Mouse (Mus musculus): Measurements from ENCODE around the gene Cend1.

The Cend1 gene

GRCm38 (mm10) chr7:141442199-141442598 lies 12.9 kb upstream of the Cend1 start:
- no peak for DNase-seq

DNA sequence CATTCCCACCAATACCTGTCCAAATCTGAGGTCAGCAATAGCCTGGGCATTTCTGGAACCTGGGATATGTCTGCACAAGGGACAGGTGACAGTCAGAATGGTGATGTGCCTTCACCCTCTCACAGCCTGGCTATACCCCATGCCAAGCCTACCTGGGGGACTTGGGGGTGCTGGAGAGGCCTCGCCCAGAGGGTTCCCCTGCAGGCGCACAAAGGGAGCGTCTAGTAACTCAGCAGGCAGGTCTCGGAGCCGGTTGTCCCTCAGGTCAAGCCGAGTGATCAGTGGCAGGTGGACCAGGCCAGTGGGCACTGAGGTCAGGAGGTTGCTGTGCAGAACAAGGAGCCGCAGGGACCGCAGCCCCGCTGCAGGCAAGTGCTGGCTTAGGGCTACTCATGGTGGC lies 12.2 kb upstream of the Cend1 start:
- no peak for DNase-seq

DNA sequence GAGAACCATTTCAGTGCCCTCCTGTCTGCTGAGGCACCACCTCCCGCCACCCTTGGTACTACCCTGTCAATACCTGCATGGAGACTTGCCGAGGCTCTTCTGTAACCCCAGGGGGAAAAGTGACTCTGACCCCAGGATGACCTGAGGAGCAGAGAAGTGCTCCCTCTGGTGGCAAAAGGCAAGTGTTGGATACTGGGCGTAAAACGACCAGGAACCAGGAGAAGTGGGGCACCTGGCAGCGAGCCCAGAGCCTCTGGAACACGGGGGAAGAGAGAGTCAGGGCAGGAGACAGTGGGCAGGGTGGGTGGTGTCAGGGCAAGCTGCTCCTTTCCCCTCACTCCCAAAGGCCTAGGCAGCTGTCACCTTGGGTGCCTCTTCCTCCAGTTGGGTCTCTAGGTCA lies 11.3 kb upstream of the Cend1 start:
- DNase-seq, result peak; percentile 15 to 41

GRCm38 (mm10) chr7:141439811-141440210 lies 10.5 kb upstream of the Cend1 start:
- DNase-seq, result no peak

DNA sequence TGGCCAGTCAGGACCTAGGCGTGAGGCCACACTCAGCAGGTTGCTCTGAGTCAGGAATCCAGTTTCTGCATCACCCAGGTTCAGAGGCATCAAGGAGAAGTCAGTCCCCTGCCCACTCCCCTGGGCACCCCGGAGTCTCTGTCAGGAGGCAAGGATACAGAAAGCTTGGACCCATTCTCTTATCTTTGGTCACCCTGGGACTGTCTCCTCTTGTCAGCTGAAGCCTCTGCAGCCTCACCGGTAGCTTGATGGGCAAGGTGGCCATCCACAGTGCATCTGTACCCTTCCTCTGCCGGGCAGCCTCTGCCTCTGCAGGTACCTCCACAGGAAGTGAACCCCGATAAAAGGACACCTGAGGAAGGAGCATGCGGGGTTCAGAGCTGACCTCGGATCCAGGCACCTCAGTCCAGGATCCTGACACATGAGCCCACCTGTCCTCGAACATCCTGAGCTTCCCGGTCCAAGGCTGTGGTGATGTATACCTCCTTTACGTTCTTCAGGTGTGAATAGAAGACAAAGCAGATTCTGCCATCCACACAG lies 9.9 kb upstream of the Cend1 start:
- no peak for DNase-seq

DNA sequence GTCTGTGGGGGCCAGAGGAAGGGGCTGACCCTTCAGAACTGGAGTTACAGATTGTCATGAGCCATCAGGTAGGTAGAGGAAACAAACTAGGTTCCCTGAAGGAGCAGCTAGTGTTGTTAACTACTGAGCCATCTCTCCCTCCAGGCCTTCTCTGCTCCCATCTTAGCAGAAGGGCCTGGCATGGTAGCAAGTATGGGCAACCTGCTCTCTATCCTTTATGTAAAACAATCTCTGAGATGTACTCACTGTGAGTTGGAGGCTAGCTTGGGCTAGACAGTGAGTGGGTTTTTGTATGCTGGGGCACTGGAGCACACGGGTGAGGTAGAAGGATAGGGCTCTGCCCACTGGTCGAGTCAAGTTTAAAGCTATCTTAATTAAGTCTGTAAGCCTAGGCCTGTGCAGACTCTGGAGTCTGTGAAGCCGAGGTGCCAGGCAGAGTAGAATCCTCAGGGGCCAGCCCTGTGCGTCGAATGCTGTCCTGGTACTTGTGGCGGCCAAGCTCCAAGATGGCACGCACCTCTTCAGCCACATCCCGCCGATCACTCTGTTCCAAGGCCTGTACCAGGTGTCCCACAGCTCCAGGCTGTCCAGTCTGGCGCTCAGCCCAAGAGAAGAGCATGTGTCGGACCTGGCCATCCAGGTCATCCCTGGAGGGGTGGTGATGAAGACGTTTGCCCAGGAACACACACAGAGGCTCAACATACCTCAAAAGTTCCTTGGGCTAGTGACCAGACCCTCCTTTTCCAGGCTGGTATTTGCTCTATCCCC lies 9.1 kb upstream of the Cend1 start:
- no peak for DNase-seq

DNA sequence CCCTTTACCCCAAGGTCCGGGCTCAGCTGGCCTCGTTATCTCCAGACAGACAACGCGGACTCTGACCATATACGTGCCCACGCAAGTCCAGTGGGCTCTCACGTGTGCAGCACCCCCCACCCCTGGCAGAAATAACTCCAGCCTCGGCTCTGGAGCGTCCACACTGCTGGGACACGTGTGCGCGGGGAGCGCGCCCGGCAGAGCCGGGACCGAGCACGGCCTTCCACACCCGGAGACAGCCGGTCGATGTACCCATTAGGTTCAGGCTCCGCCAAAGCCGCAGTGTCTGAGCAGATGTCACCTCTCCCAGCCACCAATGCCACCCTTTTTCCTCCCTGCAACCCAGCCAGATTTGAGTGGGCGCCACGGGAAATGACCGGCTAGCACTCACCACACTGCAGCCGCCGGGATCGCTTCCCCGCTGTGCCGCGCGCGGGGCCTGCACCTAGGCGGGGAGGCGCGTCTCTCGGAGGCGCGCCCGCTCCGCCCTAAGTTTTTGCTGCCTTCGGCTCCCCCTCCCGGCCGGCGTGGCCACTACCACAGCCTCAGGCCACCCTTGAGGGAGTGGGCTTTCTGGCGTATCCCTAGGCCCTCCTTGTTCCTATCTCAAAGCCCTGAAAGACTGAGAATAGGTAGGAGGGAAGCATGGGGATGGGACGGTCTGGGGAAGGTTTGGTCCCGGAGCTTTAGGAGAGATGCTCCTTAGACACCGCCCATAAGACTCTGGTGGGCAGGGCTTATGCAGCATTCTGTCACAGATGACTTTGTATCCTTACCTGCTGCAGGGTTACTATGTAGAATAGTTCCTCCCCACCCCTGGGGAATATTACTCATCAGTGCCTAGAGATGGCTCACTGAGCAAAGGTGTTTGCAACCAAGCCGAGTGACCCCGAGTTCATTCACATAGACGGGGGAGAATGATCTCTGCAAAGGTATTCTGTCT lies 8.2 kb upstream of the Cend1 start, which contains the start of gene Slc25a22:
Slc25a22 (minus strand) TSS at position 715 of the 943 bp plus-strand sequence.
- DNase-seq, result peak; percentile 73 to 83

DNA sequence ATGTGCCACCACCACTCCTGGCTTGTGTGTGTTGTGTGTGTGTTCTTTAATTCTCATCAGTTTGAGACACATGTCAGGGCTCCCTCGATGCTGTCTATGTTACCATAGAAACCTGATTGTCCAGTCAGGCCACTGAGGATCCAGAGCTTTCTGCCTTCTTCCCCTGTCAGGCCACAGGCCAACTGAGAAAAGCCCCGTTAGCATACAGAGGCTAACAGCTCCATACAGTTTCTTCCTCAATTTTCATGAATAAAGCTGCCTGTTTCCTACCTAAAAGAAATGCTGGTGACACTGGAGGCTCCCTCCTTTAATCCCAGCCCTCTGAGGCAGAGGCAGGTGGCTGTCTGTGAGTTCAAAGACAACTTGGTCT lies 7.2 kb upstream of the Cend1 start:
- DNase-seq, result no peak

DNA sequence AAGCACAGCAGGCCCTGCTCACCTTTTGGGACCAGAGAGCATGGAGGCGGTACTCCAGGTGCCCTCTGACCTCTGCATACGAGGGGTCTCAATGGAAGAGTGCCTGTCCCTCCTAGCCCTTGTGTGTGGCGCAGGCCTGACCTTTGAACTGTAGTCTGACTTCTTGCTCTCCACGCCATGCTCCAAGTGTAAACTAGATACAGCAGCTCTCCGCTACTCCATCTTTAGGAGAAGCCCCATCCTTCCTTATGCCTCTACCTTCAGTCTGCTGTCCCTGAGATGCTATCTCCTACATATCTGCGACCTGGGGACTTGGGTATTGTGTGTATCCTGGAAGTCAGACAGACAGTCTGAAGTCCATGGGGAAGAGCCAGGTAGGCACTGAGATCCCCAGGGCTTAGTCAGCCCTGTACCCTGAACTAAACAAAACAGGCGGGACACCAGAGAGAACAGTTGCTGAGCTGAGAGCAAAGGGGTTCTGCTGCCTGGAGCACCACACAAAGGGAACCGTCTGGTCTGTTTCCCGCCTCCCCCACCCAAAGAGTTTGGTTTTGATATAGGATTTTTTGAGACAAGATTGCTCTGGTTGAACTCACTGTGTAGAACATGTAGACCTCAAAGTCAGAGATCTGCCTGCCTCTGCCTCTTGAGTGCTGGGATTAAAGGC lies 6.7 kb upstream of the Cend1 start:
- no peak for DNase-seq

GRCm38 (mm10) chr7:141435129-141435855 lies 6.0 kb upstream of the Cend1 start:
- peak; percentile 40 to 56 for DNase-seq

GRCm38 (mm10) chr7:141434464-141434863 lies 5.2 kb upstream of the Cend1 start:
- DNase-seq, result no peak

- no peak for DNase-seq
Measured at GRCm38 (mm10) chr7:141433517-141434400, 4.5 kb upstream of the Cend1 start.

- no peak for DNase-seq
Measured at GRCm38 (mm10) chr7:141432741-141433516, 3.6 kb upstream of the Cend1 start.

GRCm38 (mm10) chr7:141432186-141432611 lies 2.9 kb upstream of the Cend1 start:
- DNase-seq, result no peak

DNA sequence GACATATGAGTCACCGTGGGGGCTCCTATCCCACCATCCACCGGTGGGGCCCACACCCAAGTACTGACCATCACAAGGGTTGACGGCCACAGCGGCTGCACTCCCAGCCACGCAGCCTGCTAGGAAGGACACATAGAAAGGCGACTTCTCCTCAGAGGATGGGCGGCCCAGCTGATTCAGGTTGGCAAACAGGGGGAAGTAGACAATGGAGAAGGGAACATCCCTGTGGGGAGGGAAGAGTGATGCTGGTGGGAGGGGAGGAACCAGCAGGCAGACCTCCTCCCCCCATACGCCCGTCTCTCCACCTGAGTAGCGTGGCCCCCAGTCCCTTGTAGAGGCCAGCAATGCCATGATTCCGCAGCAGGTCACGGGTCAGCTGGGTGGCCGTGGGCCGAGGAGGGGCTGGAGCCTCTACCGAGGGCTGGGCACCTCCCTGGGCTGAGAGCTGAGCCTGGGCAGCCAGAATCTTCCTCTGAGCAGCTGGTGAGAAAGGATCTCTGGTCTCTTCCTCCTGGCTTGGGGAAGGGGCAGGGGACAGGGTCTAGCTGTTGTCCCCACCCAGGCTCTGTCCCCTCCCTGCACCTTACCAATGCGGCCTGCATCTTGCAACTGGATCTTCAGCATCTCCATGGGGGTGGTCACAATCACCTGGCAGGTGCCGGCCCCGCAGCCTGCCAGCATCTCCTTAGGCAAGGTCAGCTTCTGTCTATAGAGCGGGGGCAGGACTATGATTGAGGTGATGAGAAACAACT lies 2.3 kb upstream of the Cend1 start:
- DNase-seq, result no peak

DNA sequence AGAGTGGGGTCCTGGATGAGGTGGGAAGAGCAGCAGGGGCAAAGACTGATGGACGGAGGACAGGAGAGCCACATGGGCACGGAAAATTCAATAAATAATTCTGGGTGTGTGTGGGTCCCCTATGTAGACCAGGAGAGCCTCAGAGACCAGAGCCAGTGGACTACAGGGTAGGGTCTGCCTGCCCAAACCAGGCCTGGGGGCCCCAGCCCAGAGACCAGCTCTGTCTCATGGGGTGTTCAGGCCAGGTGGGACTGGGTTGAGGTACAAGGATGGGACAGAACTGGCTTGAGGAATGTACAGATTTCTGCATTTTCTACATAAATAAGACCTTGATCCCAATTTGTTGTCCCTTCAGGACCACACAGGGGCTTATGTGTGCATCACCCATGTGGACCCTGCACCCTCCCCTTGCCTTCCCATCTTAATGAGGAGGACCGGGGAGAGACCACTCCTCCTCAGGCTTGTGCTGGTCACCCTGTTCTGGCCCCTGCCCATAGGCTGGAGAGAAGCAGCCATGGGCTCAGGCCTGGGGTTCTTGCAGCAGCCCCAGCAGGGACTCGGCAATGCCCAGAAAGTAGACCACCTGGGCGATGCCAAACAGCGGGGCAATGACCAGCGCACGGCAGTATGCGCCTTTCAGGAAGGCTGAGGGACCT lies 1.4 kb upstream of the Cend1 start:
- no peak for DNase-seq

DNA sequence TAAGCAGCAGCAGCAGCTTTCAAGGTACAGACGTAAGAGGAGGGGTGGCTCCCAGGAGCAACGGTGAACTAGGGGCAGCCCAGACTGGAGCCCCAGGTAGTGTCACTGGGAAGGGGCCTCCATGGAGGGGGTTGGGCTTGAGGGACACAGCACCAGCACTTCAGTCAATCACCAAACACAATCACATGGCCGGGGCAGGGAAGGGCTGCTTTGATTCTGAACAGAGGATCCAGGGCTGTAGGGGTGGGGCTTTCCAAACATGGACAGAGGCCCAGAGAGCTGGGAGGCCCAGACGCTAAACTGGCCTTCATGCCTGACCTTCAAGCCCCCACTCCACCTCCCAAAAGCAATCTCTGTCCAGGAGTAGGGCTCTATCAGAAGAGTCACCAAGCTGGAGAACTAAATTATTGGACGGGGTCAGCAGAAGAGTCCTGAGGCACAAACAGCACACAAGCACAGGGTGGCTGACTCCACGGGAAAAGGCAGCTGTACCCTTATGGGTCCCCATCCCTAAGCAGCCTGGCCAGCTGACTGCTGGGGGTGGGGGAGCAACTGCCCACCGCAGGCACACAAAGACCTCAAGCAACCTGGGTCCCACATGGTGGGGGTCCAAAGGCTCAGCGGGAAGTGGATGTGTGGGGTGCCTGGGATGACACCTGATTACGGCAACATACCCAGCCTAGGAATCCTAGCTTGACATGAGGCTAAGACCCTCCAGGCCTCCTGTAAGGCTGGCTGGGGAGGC lies 721 bp upstream of the Cend1 start:
- no peak for DNase-seq

GRCm38 (mm10) chr7:141428701-141429100 lies 590 bp downstream of the Cend1 start:
- no peak for DNase-seq
